Mouse (Mus musculus): ENCODE data around the gene Camta1. TPM values are rescaled to one million over a fixed set of nuclear protein-coding genes. Genes with fewer than 3 reads are reported as not detected.
A peak's percentile ranks its signal among the peaks of the same experiment; 100 is the strongest.

Camta1 gene
- total RNA-seq, 2 experiments from 2014 or later, result 200 to 223 TPM

GRCm38 (mm10) chr4:151301337-151301736 is 560.3 kb downstream of the Camta1 start:
- DNase-seq (ENCODE audit: extremely low spot score in 1 of 2, low spot score in 2 of 2), result no peak
- intact Hi-C loops (cut with DNase I), result no loop called here

- intact Hi-C loops (cut with DNase I), result no loop called here
- DNase-seq (ENCODE audit: extremely low spot score in 1 of 2, low spot score in 2 of 2), result peak in 1 of 2 experiments; percentile 56
Observed at GRCm38 (mm10) chr4:151300706-151301105, 561.0 kb downstream of the Camta1 start.

- intact Hi-C loops (cut with DNase I), result no loop called here
- DNase-seq (ENCODE audit: extremely low spot score in 1 of 2, low spot score in 2 of 2), result no peak
Observed at GRCm38 (mm10) chr4:151295515-151296203, 566.0 kb downstream of the Camta1 start.

- intact Hi-C loops (cut with DNase I), result loop anchor here (10.0 kb wide), 2 partner anchors 134 to 566 kb away; no protein-coding TSS in a partner anchor
- no peak for DNase-seq (ENCODE audit: extremely low spot score in 1 of 2, low spot score in 2 of 2)
Observed at GRCm38 (mm10) chr4:151288893-151289585, 572.6 kb downstream of the Camta1 start.

- intact Hi-C loops (cut with DNase I), result loop anchor here (10.0 kb wide), 2 partner anchors 131 to 569 kb away; no protein-coding TSS in a partner anchor
- no peak for DNase-seq (ENCODE audit: extremely low spot score in 1 of 2, low spot score in 2 of 2)
Observed at GRCm38 (mm10) chr4:151285905-151286445, 575.7 kb downstream of the Camta1 start.

- intact Hi-C loops (cut with DNase I), result loop anchor here (10.0 kb wide), 2 partner anchors 131 to 569 kb away; no protein-coding TSS in a partner anchor
- no peak for DNase-seq (ENCODE audit: extremely low spot score in 1 of 2, low spot score in 2 of 2)
Observed at GRCm38 (mm10) chr4:151285432-151285831, 576.2 kb downstream of the Camta1 start.

GRCm38 (mm10) chr4:151283092-151283741 is 578.5 kb downstream of the Camta1 start:
- peak in 1 of 2 experiments; percentile 42 for DNase-seq (ENCODE audit: extremely low spot score in 1 of 2, low spot score in 2 of 2)
- intact Hi-C loops (cut with DNase I), result loop anchor here (10.0 kb wide), 2 partner anchors 128 to 572 kb away; no protein-coding TSS in a partner anchor

- intact Hi-C loops (cut with DNase I), result loop anchor here (10.0 kb wide), 2 partner anchors 127 to 573 kb away; no protein-coding TSS in a partner anchor
- no peak for DNase-seq (ENCODE audit: extremely low spot score in 1 of 2, low spot score in 2 of 2)
Observed at GRCm38 (mm10) chr4:151282103-151282502, 579.6 kb downstream of the Camta1 start.

GRCm38 (mm10) chr4:151275292-151275691 is 586.4 kb downstream of the Camta1 start:
- DNase-seq (ENCODE audit: extremely low spot score in 1 of 2, low spot score in 2 of 2), result peak; percentile 71 to 77
- intact Hi-C loops (cut with DNase I), result no loop called here

GRCm38 (mm10) chr4:151263786-151264414 is 597.8 kb downstream of the Camta1 start:
- DNase-seq (ENCODE audit: extremely low spot score in 1 of 2, low spot score in 2 of 2), result peak in 1 of 2 experiments; percentile 14
- intact Hi-C loops (cut with DNase I), result no loop called here

- intact Hi-C loops (cut with DNase I), result no loop called here
- no peak for DNase-seq (ENCODE audit: extremely low spot score in 1 of 2, low spot score in 2 of 2)
Observed at GRCm38 (mm10) chr4:151263052-151263451, 598.6 kb downstream of the Camta1 start.

- intact Hi-C loops (cut with DNase I), result no loop called here
- DNase-seq (ENCODE audit: extremely low spot score in 1 of 2, low spot score in 2 of 2), result no peak
Observed at GRCm38 (mm10) chr4:151256622-151257021, 605.1 kb downstream of the Camta1 start.

- intact Hi-C loops (cut with DNase I), result no loop called here
- no peak for DNase-seq (ENCODE audit: extremely low spot score in 1 of 2, low spot score in 2 of 2)
Observed at GRCm38 (mm10) chr4:151250824-151251223, 610.9 kb downstream of the Camta1 start.

GRCm38 (mm10) chr4:151245068-151245797 is 616.4 kb downstream of the Camta1 start:
- DNase-seq (ENCODE audit: extremely low spot score in 1 of 2, low spot score in 2 of 2), result no peak
- intact Hi-C loops (cut with DNase I), result no loop called here

- no peak for DNase-seq (ENCODE audit: extremely low spot score in 1 of 2, low spot score in 2 of 2)
- intact Hi-C loops (cut with DNase I), result no loop called here
Observed at GRCm38 (mm10) chr4:151243445-151243844, 618.2 kb downstream of the Camta1 start.

- intact Hi-C loops (cut with DNase I), result no loop called here
- no peak for DNase-seq (ENCODE audit: extremely low spot score in 1 of 2, low spot score in 2 of 2)
Observed at GRCm38 (mm10) chr4:151242751-151243150, 618.9 kb downstream of the Camta1 start.

- intact Hi-C loops (cut with DNase I), result no loop called here
- DNase-seq (ENCODE audit: extremely low spot score in 1 of 2, low spot score in 2 of 2), result no peak
Observed at GRCm38 (mm10) chr4:151240465-151240864, 621.2 kb downstream of the Camta1 start.
